Mouse (Mus musculus) limb, embryonic 14.5 days (tissue): ENCODE data around the gene Dot1l. TPM values are rescaled to one million over a fixed set of nuclear protein-coding genes. Genes with fewer than 3 reads are reported as not detected.

ENCODE experiments used
- ATAC-seq: fragments of 200-750 bp; cut with Nextera tagmentation; 2 replicates; pipeline ENCODE4 v1.8.0; 2017; ENCODE audit warnings: low read depth, moderate number of reproducible peaks, moderate TSS enrichment; ENCODE audit not compliant: low FRiP score
- DNase-seq: peaks from one replicate; pipeline ENCODE4 v3.0.0-alpha.2; 2015; ENCODE audit warnings: low spot score
- H3K27ac ChIP-seq: fragments of 300-500 bp; sonication (generic); replicated peaks from 2 replicates; pipeline ENCODE4 v1.5.1; 2014; ENCODE audit warnings: low read depth, mild to moderate bottlenecking, low read length, moderate library complexity, mixed read lengths
- H3K27me3 ChIP-seq: fragments of 300-500 bp; sonication (generic); 2 replicates; pipeline ENCODE4 v1.6.1; 2014; ENCODE audit warnings: low read length, mixed read lengths; ENCODE audit not compliant: control insufficient read depth, insufficient read depth
- H3K36me3 ChIP-seq: fragments of 300-500 bp; sonication (generic); 2 replicates; pipeline ENCODE4 v1.6.1; 2014; ENCODE audit warnings: mild to moderate bottlenecking, low read length, moderate library complexity, mixed read lengths; ENCODE audit not compliant: control insufficient read depth, insufficient read depth
- H3K4me1 ChIP-seq: fragments of 300-500 bp; sonication (generic); 2 replicates; pipeline ENCODE4 v1.6.1; 2014; ENCODE audit warnings: antibody characterized with exemption, low read length, mixed read lengths; ENCODE audit not compliant: control insufficient read depth, insufficient read depth
- H3K4me2 ChIP-seq: fragments of 300-500 bp; sonication (generic); replicated peaks from 2 replicates; pipeline ENCODE4 v1.6.1; 2014; ENCODE audit warnings: low read depth, mild to moderate bottlenecking, low read length, moderate library complexity; ENCODE audit not compliant: severe bottlenecking
- H3K4me3 ChIP-seq: fragments of 300-500 bp; sonication (generic); replicated peaks from 2 replicates; pipeline ENCODE4 v1.5.1; 2014; ENCODE audit warnings: low read length
- H3K9ac ChIP-seq: fragments of 300-500 bp; sonication (generic); 2 replicates; pipeline ENCODE4 v1.6.1; 2014; ENCODE audit warnings: mild to moderate bottlenecking, low read depth, low read length, moderate library complexity; ENCODE audit not compliant: severe bottlenecking
- H3K9me3 ChIP-seq: fragments of 300-500 bp; sonication (generic); 2 replicates; pipeline ENCODE4 v1.6.1; 2016; ENCODE audit warnings: low read length; ENCODE audit not compliant: control insufficient read depth
- POLR2A ChIP-seq: fragments of 200-500 bp; IDR thresholded peaks from 2 replicates; pipeline ENCODE4 v1.8.0; 2012; ENCODE audit warnings: inconsistent platforms, mild to moderate bottlenecking, moderate library complexity, borderline replicate concordance; ENCODE audit not compliant: insufficient read depth, insufficient read length; ENCODE audit errors: extremely low read depth
- WGBS: fragments of 180-500 bp; shearing (Covaris S2); extraction: QIAGEN DNeasy Blood & Tissue Kit; methylation state at CpG from one replicate; pipeline ENCODE4 v1.1.7; 2014; 5-methylcytosine and 5-hydroxymethylcytosine counted together
- polyA plus RNA-seq, 2 experiments: library from polyadenylated mRNA; depleted of rRNA in 1 of 2; stranded (reverse) in 1 of 2; unstranded in 1 of 2; fragments of >200 nt; fragmentation: Nextera tagmentation in 1 of 2; extraction: Ambion mirVana in 1 of 2; gene quantifications; 2 replicates each; pipeline versions ENCODE4 v1.2.1 to v1.2.3; 2012 to 2014

Dot1l gene
- polyA plus RNA-seq (2012; rRNA removed): 55.1 and 72.2 TPM in 2 replicates
- polyA plus RNA-seq (2014; fragmentation: Nextera tagmentation; extraction: Ambion mirVana): 22.7 and 25.6 TPM in 2 replicates

GRCm38 (mm10) chr10:80754594-80755290, at the start of gene Dot1l:
TSS of gene Dot1l (plus strand) at chr10:80755206.
- DNase-seq (peak; percentile 96), ATAC-seq (peak; percentile 93)
- no peak for TF ChIP-seq POLR2A
- Histone ChIP-seq H3K4me3 (peak within 1 kb of the TSS; percentile 97), H3K27ac (peak within 1 kb of the TSS; percentile 72), H3K27me3 (no peaks in the 10 kb centered on the region), H3K4me1 (peaks cover 25% of the 10 kb centered on the region), H3K9ac (peak within 1 kb of the TSS; percentile 93), H3K4me2 (peak within 1 kb of the TSS; percentile 96), H3K36me3 (no peaks in the 10 kb centered on the region), H3K9me3 (no peaks in the 10 kb centered on the region)
- 2% methylated on average over 41 of the region's 57 CpGs for WGBS

- no peak overlapping the region for H3K4me3 ChIP-seq
- H3K27ac ChIP-seq: no peak overlapping the region
- no peak for ATAC-seq
- H3K9ac ChIP-seq: no peak overlapping the region
- peaks cover 50% of the 10 kb centered on the region for H3K36me3 ChIP-seq
- no peaks in the 10 kb centered on the region for H3K27me3 ChIP-seq
- DNase-seq: no peak
- no peaks in the 10 kb centered on the region for H3K9me3 ChIP-seq
- no peak overlapping the region for H3K4me2 ChIP-seq
- WGBS: 60% methylated on average over 3 of the region's 3 CpGs
- H3K4me1 ChIP-seq: peaks cover 19% of the 10 kb centered on the region
- TF ChIP-seq POLR2A: no peak
These were observed 49.5 kb upstream of the Dot1l start for GRCm38 (mm10) chr10:80705479-80705878.

GRCm38 (mm10) chr10:80710834-80711233, 44.2 kb upstream of the Dot1l start:
- Histone ChIP-seq H3K4me2 (no peak overlapping the region), H3K9ac (no peak overlapping the region), H3K4me1 (no peaks in the 10 kb centered on the region), H3K9me3 (no peaks in the 10 kb centered on the region), H3K4me3 (no peak overlapping the region), H3K27me3 (no peaks in the 10 kb centered on the region), H3K27ac (no peak overlapping the region), H3K36me3 (peaks cover 98% of the 10 kb centered on the region)
- no peak for TF ChIP-seq POLR2A
- 84% methylated on average over 3 of the region's 3 CpGs for WGBS
- DNase-seq: no peak
- ATAC-seq: no peak

GRCm38 (mm10) chr10:80717281-80717680, 37.7 kb upstream of the Dot1l start:
- no peak overlapping the region for H3K9ac ChIP-seq
- no peaks in the 10 kb centered on the region for H3K27me3 ChIP-seq
- no peaks in the 10 kb centered on the region for H3K9me3 ChIP-seq
- H3K27ac ChIP-seq: no peak overlapping the region
- no peak for TF ChIP-seq POLR2A
- WGBS: 81% methylated on average over 1 of the region's 1 CpGs
- no peak overlapping the region for H3K4me3 ChIP-seq
- no peak overlapping the region for H3K4me2 ChIP-seq
- no peak for ATAC-seq
- no peaks in the 10 kb centered on the region for H3K4me1 ChIP-seq
- no peak for DNase-seq
- H3K36me3 ChIP-seq: peaks cover 99% of the 10 kb centered on the region

GRCm38 (mm10) chr10:80727369-80728127, 27.5 kb upstream of the Dot1l start:
- DNase-seq (no peak), ATAC-seq (no peak)
- no peaks in the 10 kb centered on the region for H3K9me3 ChIP-seq
- H3K4me2 ChIP-seq: no peak overlapping the region
- H3K27ac ChIP-seq: no peak overlapping the region
- no peaks in the 10 kb centered on the region for H3K4me1 ChIP-seq
- TF ChIP-seq POLR2A: no peak
- WGBS: 82% methylated on average over 5 of the region's 5 CpGs
- H3K27me3 ChIP-seq: no peaks in the 10 kb centered on the region
- H3K4me3 ChIP-seq: no peak overlapping the region
- peaks cover 98% of the 10 kb centered on the region for H3K36me3 ChIP-seq
- H3K9ac ChIP-seq: no peak overlapping the region
